Mouse (Mus musculus) testis, adult 2 months (tissue): ENCODE data around the gene Gm49601.

ENCODE experiments used
- CTCF ChIP-seq: fragments of 200-500 bp; IDR thresholded peaks from 2 replicates; pipeline ENCODE4 v1.5.1; 2012; ENCODE audit warnings: low read depth, mild to moderate bottlenecking, inconsistent platforms, low read length, moderate library complexity; ENCODE audit not compliant: control insufficient read depth, insufficient read depth, insufficient replicate concordance
- POLR2A ChIP-seq: fragments of 200-500 bp; IDR thresholded peaks from 2 replicates; pipeline ENCODE4 v1.6.1; 2012; ENCODE audit warnings: low read depth, mild to moderate bottlenecking, inconsistent platforms, low read length, moderate library complexity; ENCODE audit not compliant: control insufficient read depth

GRCm38 (mm10) chr16:18636804-18637203, 10.6 kb upstream of the Gm49601 start:
- TF ChIP-seq CTCF (no peak), POLR2A (no peak)
